Mouse (Mus musculus): Measurements from ENCODE around the gene Fcna. TPM values are rescaled to one million over a fixed set of nuclear protein-coding genes. Genes with fewer than 3 reads are reported as not detected.

The Fcna gene
- total and polyA plus RNA-seq, 3 experiments, result 0.21 TPM; not detected in 2

DNA sequence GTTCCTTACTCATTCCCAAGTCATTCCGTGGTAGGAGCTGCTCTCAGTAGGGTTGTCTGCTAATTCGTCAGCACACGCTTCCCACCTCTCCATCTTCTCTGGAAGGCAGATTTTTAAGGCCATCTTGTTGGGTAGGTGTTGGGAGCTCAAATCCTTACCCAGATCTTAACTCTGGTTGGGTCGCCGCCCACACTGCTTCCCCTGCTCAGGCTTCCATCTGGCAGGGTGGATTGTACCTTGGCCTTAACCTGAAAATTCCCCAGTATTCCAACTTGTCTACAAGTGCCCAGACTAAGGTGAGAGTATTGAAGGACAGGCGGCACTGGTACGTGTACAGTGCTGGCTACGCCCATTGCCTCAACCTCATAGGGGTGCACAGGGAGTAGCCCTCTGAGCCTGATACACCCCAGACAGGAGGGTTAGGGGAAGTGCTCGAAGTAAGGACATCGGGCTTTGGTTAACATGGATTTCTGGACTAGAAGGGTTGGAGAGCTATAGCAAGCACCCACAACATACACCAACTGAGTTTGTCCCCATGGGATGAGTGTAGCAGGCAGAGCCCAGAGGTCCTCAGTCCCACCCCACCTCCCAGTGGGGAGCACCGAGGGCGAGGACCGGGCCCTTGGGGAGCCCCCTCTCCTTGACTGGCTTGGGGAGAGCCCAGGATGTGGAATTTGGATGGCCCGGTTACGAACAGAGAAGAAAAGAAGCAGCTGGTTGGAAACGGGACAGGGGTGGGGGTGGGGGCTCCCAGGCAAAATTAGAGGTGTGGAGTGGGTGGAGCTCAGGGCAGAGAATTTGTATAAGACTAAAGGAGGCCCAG, 51.6 kb downstream of the Fcna start:
- no peak overlapping the region for H3K27ac ChIP-seq (ENCODE audit: control insufficient read depth, low read depth, low read length)
- H3K27me3 ChIP-seq (ENCODE audit: control insufficient read depth in 1 of 2, insufficient read depth in 2 of 2, low read length in 2 of 2), result no peaks in the 10 kb centered on the region
- peaks cover 0 to 4% of the 10 kb centered on the region in 2 experiments; a peak in 1 of 4 replicates for H3K36me3 ChIP-seq (ENCODE audit: control insufficient read depth in 1 of 2, insufficient read depth in 2 of 2, low read length in 2 of 2)
- no peak for TF ChIP-seq SMC3 (IDR thresholded peaks at IDR 0.05; ENCODE audit: low read depth, low read length)
- TF ChIP-seq E2F4 (IDR thresholded peaks at IDR 0.05; ENCODE audit: borderline replicate concordance, low read depth, low read length), result no peak
- no peak for TF ChIP-seq MAZ (IDR thresholded peaks at IDR 0.05; ENCODE audit: low read depth, low read length)
- no peak for TF ChIP-seq POLR2A (IDR thresholded peaks at IDR 0.05; ENCODE audit: control insufficient read depth in 1 of 2, insufficient read depth in 1 of 2, low read depth in 1 of 2, low read length in 2 of 2, poor library complexity in 1 of 2)
- TF ChIP-seq MEF2A (IDR thresholded peaks at IDR 0.05; ENCODE audit: extremely low read depth, insufficient replicate concordance, low read depth, low read length, poor library complexity, severe bottlenecking), result no peak
- no peak for TF ChIP-seq CHD2 (IDR thresholded peaks at IDR 0.05; ENCODE audit: low read length)
- no peak for TF ChIP-seq POLR2AphosphoS5 (IDR thresholded peaks at IDR 0.05; ENCODE audit: borderline replicate concordance, low read depth, low read length)
- TF ChIP-seq ETS1 (IDR thresholded peaks at IDR 0.05; ENCODE audit: low read depth, low read length), result no peak
- TF ChIP-seq TBP (IDR thresholded peaks at IDR 0.05; ENCODE audit: low read depth, low read length), result no peak
- TF ChIP-seq MXI1 (IDR thresholded peaks at IDR 0.05; ENCODE audit: low read depth, low read length), result no peak
- TF ChIP-seq NELFE (IDR thresholded peaks at IDR 0.05; ENCODE audit: low read depth, low read length), result no peak
- TF ChIP-seq KAT2A (conservative IDR thresholded peaks at IDR 0.05; ENCODE audit: low read depth, low read length), result no peak
- TF ChIP-seq MYB (IDR thresholded peaks at IDR 0.05; ENCODE audit: low read depth, low read length), result no peak
- H3K79me2 ChIP-seq (ENCODE audit: control insufficient read depth, insufficient read depth, low read length, poor library complexity), result peaks cover 7% of the 10 kb centered on the region
- H3K9ac ChIP-seq (ENCODE audit: control insufficient read depth, low read depth, low read length, poor library complexity, severe bottlenecking), result peak overlapping the region; percentile 73
- no peaks in the 10 kb centered on the region for H3K9me3 ChIP-seq (replicated peaks; ENCODE audit: insufficient read depth, low read length)
- no peak for DNase-seq (ENCODE audit: low read depth, low spot score)
- H3K4me3 ChIP-seq (ENCODE audit: control insufficient read depth in 1 of 2, insufficient read depth in 1 of 2, low read depth in 2 of 2, low read length in 2 of 2), result no peak overlapping the region; a peak in 2 of 4 replicates
- H3K4me1 ChIP-seq (ENCODE audit: control insufficient read depth in 1 of 2, insufficient read depth in 2 of 2, low read length in 2 of 2), result peaks cover 0 to 10% of the 10 kb centered on the region in 2 experiments; a peak in 2 of 4 replicates

DNA sequence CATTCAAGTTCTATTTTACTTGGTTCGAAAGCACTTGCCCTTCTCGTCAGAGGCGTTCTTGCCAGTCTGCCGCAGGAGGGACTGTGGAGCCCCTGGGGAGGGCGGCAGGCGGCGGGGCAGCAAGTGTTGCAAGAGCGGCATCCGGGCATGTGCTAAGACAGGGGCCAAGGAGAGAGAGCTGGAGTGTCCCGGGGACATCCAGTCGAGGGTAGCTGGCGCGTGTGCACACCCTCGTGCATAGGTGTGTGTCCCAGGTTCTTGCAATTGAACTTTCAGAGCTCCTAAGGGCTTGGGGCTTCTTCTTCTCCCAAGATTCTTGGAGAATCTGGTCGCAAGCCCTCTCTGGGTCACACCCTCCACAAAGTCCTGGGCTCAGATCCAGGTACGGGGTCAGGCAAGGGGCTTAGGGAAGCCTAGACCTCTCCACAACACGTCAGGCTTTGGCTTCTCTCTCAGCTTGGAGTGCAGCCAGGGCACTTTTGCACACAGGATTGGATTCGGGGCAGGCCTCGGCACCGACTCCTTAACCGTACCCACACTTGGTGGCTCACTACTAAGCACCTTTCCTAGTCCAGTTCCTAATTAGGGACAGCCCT, 52.3 kb downstream of the Fcna start:
- Histone ChIP-seq H3K4me1 (ENCODE audit: control insufficient read depth in 1 of 2, insufficient read depth in 2 of 2, low read length in 2 of 2) (peaks cover 0 to 10% of the 10 kb centered on the region in 2 experiments; a peak in 1 of 4 replicates), H3K9me3 (replicated peaks; ENCODE audit: insufficient read depth, low read length) (no peaks in the 10 kb centered on the region)
- no peak for TF ChIP-seq GABPA (IDR thresholded peaks at IDR 0.05; ENCODE audit: low read depth, low read length)
- TF ChIP-seq USF2 (IDR thresholded peaks at IDR 0.05; ENCODE audit: borderline replicate concordance in 1 of 2, insufficient read depth in 1 of 2, low read depth in 1 of 2, low read length in 2 of 2), result no peak
- TF ChIP-seq SMC3 (IDR thresholded peaks at IDR 0.05; ENCODE audit: low read depth, low read length), result no peak
- peak; percentile 70 for TF ChIP-seq MAX (IDR thresholded peaks at IDR 0.05; ENCODE audit: low read length)
- TF ChIP-seq NRF1 (IDR thresholded peaks at IDR 0.05; ENCODE audit: insufficient read depth, low read depth, low read length, poor library complexity, severe bottlenecking), result peak; percentile 10; the same call in 1 of the 2 replicates
- no peak for TF ChIP-seq POLR2AphosphoS2 (IDR thresholded peaks at IDR 0.05; ENCODE audit: low read length)
- TF ChIP-seq KAT2A (conservative IDR thresholded peaks at IDR 0.05; ENCODE audit: low read depth, low read length), result no peak
- TF ChIP-seq ZC3H11A (IDR thresholded peaks at IDR 0.05; ENCODE audit: low read depth, low read length), result no peak
- TF ChIP-seq TBP (IDR thresholded peaks at IDR 0.05; ENCODE audit: low read depth, low read length), result 0 out of 2 replicates have a peak, but pooled peaks have one; percentile 18
- peak; percentile 15; the same call in 1 of the 2 replicates for TF ChIP-seq MXI1 (IDR thresholded peaks at IDR 0.05; ENCODE audit: low read depth, low read length)
- no peak for TF ChIP-seq RAD21 (IDR thresholded peaks at IDR 0.05; ENCODE audit: low read depth, low read length)
- TF ChIP-seq UBTF (IDR thresholded peaks at IDR 0.05; ENCODE audit: borderline replicate concordance, insufficient read depth, low read depth, low read length), result no peak
- no peak for TF ChIP-seq USF1 (IDR thresholded peaks at IDR 0.05; ENCODE audit: low read depth, low read length)
- no peak for TF ChIP-seq POLR2AphosphoS5 (IDR thresholded peaks at IDR 0.05; ENCODE audit: borderline replicate concordance, low read depth, low read length)
- no peak for TF ChIP-seq MYB (IDR thresholded peaks at IDR 0.05; ENCODE audit: low read depth, low read length)
- peak; percentile 17; the same call in 1 of the 2 replicates for TF ChIP-seq MAZ (IDR thresholded peaks at IDR 0.05; ENCODE audit: low read depth, low read length)
- TF ChIP-seq SIN3A (IDR thresholded peaks at IDR 0.05; ENCODE audit: low read length), result no peak
- no peak for TF ChIP-seq EP300 (IDR thresholded peaks at IDR 0.05; ENCODE audit: low read depth in 1 of 2, low read length in 2 of 2)
- TF ChIP-seq BHLHE40 (IDR thresholded peaks at IDR 0.05; ENCODE audit: borderline replicate concordance, low read depth, low read length), result no peak
- TF ChIP-seq ELF1 (IDR thresholded peaks at IDR 0.05; ENCODE audit: low read depth, low read length), result no peak
- no peak for TF ChIP-seq CTCF (IDR thresholded peaks at IDR 0.05 in 2 of 3, conservative IDR thresholded peaks at IDR 0.05 in 1 of 3; ENCODE audit: control insufficient read depth in 1 of 3, insufficient read depth in 1 of 3, low read depth in 2 of 3, low read length in 3 of 3, poor library complexity in 1 of 3, severe bottlenecking in 1 of 3)

More for the DNA sequence above, 52.3 kb downstream of the Fcna start:
- Histone ChIP-seq H3K36me3 (ENCODE audit: control insufficient read depth in 1 of 2, insufficient read depth in 2 of 2, low read length in 2 of 2) (peaks cover 0 to 4% of the 10 kb centered on the region in 2 experiments; a peak in 1 of 4 replicates), H3K4me3 (ENCODE audit: control insufficient read depth in 1 of 2, insufficient read depth in 1 of 2, low read depth in 2 of 2, low read length in 2 of 2) (peak overlapping the region; percentile 60 to 70), H3K9ac (ENCODE audit: control insufficient read depth, low read depth, low read length, poor library complexity, severe bottlenecking) (peak overlapping the region; percentile 73), H3K27ac (ENCODE audit: control insufficient read depth, low read depth, low read length) (peak overlapping the region; percentile 70), H3K27me3 (ENCODE audit: control insufficient read depth in 1 of 2, insufficient read depth in 2 of 2, low read length in 2 of 2) (no peaks in the 10 kb centered on the region), H3K79me2 (ENCODE audit: control insufficient read depth, insufficient read depth, low read length, poor library complexity) (peaks cover 7% of the 10 kb centered on the region)
- peak; percentile 69 for DNase-seq (ENCODE audit: low read depth, low spot score)
